Mouse (Mus musculus) G1E (cell line): ENCODE data around the gene Pde8b. TPM values are rescaled to one million over a fixed set of nuclear protein-coding genes. Genes with fewer than 3 reads are reported as not detected.

Source experiments
- ATAC-seq: 2 replicates; pipeline ENCODE4 v1.8.0; 2016; ENCODE audit warnings: mild to moderate bottlenecking; ENCODE audit not compliant: insufficient number of reproducible peaks, poor library complexity, low FRiP score, severe bottlenecking; ENCODE audit errors: extremely low read depth
- DNase-seq: peaks from one replicate; pipeline ENCODE4 v3.0.0; 2012; ENCODE audit warnings: low spot score
- H3K27me3 ChIP-seq: 2 replicates; pipeline ENCODE4 v1.6.1; 2012; ENCODE audit warnings: mild to moderate bottlenecking, low read length, inconsistent platforms; ENCODE audit not compliant: insufficient read depth
- H3K36me3 ChIP-seq: replicated peaks from 2 replicates; pipeline ENCODE3; 2012; ENCODE audit warnings: mild to moderate bottlenecking, inconsistent platforms
- H3K4me1 ChIP-seq: 2 replicates; pipeline ENCODE4 v1.6.1; 2012; ENCODE audit warnings: low read depth, low read length, inconsistent platforms, mixed read lengths; ENCODE audit not compliant: insufficient read depth
- H3K4me3 ChIP-seq: 2 replicates; pipeline ENCODE4 v1.5.1; 2012; ENCODE audit warnings: low read depth, mild to moderate bottlenecking, inconsistent platforms, low read length, moderate library complexity, mixed read lengths
- H3K9me3 ChIP-seq: replicated peaks from 2 replicates; pipeline ENCODE4 v1.6.1; 2012; ENCODE audit warnings: inconsistent platforms
- CTCF ChIP-seq: IDR thresholded peaks from 2 replicates; pipeline ENCODE4 v1.5.1; 2012; ENCODE audit warnings: low read depth, low read length, inconsistent platforms, mixed read lengths
- GATA1 ChIP-seq: IDR thresholded peaks from 2 replicates; pipeline ENCODE4 v1.6.1; 2012; ENCODE audit warnings: borderline replicate concordance, low read length, inconsistent platforms, mixed read lengths
- GATA2 ChIP-seq: IDR thresholded peaks from 2 replicates; pipeline ENCODE4 v1.6.1; 2012; ENCODE audit warnings: low read depth, low read length, inconsistent platforms, borderline replicate concordance
- POLR2AphosphoS5 ChIP-seq: IDR thresholded peaks from 2 replicates; pipeline ENCODE4 v1.6.1; 2012; ENCODE audit warnings: low read depth, low read length, inconsistent platforms; ENCODE audit not compliant: insufficient replicate concordance
- TAL1 ChIP-seq: conservative IDR thresholded peaks from 2 replicates; pipeline ENCODE4 v1.6.1; 2012; ENCODE audit warnings: low read depth, low read length, inconsistent platforms, mixed read lengths
- polyA plus RNA-seq: library from polyadenylated mRNA; stranded (reverse); fragments of >175 nt; gene quantifications from 2 replicates; pipeline ENCODE4 v1.2.3, GENCODE M21; 2012
- total RNA-seq, 2 experiments: library from RNA; stranded (forward) in 1 of 2; stranded (reverse) in 1 of 2; fragments of 200-1000 nt in 1 of 2; fragments of >200 nt in 1 of 2; fragmentation: Nextera tagmentation in 1 of 2; gene quantifications; 2 replicates each; pipeline ENCODE4 v1.2.3; 2014 to 2017

The Pde8b gene
- total and polyA plus RNA-seq, 3 experiments: 0.22 TPM; not detected in 2

DNA sequence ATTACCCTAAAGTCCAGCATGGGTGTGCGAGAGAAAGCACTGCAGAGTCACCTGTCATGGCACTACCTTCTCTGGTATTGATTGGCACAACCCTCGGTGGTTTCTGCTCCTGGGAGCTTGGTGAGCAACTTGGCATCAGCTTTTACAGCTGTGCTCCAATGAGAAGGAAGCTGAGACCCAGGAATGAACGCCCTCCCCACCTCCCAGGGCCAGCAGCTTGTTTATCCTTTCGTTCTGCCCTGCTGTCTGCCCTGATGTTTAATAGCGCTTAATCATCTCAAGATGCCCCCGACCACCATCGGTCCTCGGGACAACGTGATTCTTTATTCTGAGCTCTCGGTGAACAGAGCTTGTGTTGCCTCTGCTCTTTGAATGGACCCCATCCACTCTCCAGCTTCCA, 122.8 kb downstream of the Pde8b start:
- no peak for DNase-seq
- Histone ChIP-seq H3K36me3 (no peaks in the 10 kb centered on the region), H3K9me3 (no peaks in the 10 kb centered on the region), H3K4me3 (no peak overlapping the region), H3K4me1 (no peaks in the 10 kb centered on the region), H3K27me3 (peaks cover 35% of the 10 kb centered on the region)
- no peak for TF ChIP-seq POLR2AphosphoS5
- no peak for TF ChIP-seq TAL1
- no peak for TF ChIP-seq CTCF
- TF ChIP-seq GATA1: no peak
- no peak for TF ChIP-seq GATA2
- ATAC-seq: no peak

DNA sequence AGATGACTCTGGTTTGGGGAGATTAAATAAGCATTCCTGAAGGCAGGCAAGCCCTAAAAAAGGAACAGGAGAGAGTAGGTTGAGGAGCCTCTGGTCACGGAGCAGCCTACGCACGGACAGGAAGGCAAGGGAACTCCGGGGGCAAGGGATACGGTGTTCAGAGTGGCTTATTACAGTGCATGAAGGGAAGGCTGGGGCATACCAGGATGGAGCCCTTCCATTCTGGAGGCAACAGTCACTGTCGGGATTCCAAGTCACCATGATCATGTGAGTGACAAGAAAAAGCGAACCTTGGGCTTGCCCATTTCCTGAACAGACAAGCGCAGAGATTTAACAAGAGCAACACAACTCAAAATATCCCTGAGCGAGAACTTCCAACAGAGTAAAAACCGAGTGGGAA, 123.3 kb downstream of the Pde8b start:
- H3K9me3 ChIP-seq: no peaks in the 10 kb centered on the region
- DNase-seq (no peak), ATAC-seq (no peak)

DNA sequence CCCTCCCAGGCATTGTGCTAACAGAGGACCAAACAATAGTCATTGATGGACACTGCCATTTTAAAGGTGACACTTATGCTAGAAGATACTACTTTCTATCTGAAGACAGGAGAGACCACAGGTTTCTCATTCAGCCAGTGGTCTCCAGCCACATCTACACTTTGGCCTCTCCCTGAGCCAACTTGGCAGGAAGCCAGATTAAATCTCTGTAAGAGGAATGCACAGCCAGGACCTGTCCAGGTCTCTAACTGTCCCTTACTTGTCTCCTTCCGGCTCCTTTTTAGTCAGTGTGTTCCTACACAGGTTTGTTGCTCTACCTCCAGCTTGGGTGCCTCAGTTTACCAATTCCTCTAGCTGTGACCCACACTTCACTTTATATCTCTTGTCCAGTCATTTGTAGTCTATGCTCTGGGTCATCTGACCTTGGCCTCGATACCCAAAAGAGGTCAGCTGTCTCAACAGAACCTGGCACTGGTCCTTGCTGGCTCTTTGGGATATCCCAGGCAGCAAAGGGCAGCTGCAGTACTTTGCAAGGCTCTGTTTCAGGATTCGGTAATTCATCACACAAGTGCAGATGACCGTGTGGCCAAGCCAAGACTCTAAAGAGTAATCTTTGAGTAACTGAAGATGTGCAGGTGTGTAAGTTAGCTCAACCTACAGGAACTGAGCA, 124.5 kb downstream of the Pde8b start:
- peaks cover 34% of the 10 kb centered on the region for H3K27me3 ChIP-seq
- no peaks in the 10 kb centered on the region for H3K9me3 ChIP-seq
- no peak for TF ChIP-seq GATA2
- no peak for TF ChIP-seq CTCF
- TF ChIP-seq POLR2AphosphoS5: no peak
- no peak for TF ChIP-seq GATA1
- H3K4me1 ChIP-seq: no peaks in the 10 kb centered on the region
- ATAC-seq: no peak
- H3K4me3 ChIP-seq: no peak overlapping the region
- DNase-seq: no peak
- H3K36me3 ChIP-seq: no peaks in the 10 kb centered on the region

More for the DNA sequence above, 123.3 kb downstream of the Pde8b start:
- Histone ChIP-seq H3K36me3 (no peaks in the 10 kb centered on the region), H3K4me3 (no peak overlapping the region), H3K27me3 (peaks cover 35% of the 10 kb centered on the region), H3K4me1 (no peaks in the 10 kb centered on the region)
- TF ChIP-seq POLR2AphosphoS5: no peak
- TF ChIP-seq CTCF: no peak
- TF ChIP-seq GATA1: no peak
- TF ChIP-seq TAL1: no peak
- TF ChIP-seq GATA2: no peak

DNA sequence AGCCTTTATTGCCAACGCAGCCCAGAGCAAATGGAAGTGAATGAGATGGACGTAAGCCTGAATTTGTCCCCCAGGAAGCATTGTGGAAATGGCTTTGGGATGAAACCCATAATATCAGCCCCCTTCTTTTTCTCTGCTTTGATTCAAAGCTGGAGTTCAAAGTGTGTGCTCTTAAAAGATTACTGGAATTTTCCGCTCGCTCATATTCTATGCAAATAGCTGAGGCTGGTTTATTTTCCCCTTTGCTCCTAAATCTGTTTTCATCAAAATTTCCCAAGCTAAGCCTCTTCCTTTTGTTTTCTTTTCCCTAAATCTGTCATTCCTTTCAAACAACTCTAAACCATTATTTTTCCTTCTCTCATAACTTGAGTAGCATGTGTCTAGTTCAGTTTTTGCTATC, 129.6 kb downstream of the Pde8b start:
- Histone ChIP-seq H3K4me1 (no peaks in the 10 kb centered on the region), H3K36me3 (no peaks in the 10 kb centered on the region), H3K4me3 (no peak overlapping the region), H3K27me3 (peaks cover 9% of the 10 kb centered on the region), H3K9me3 (no peaks in the 10 kb centered on the region)
- TF ChIP-seq CTCF (no peak), GATA2 (no peak), POLR2AphosphoS5 (no peak), TAL1 (no peak), GATA1 (no peak)
- DNase-seq (no peak), ATAC-seq (no peak)

DNA sequence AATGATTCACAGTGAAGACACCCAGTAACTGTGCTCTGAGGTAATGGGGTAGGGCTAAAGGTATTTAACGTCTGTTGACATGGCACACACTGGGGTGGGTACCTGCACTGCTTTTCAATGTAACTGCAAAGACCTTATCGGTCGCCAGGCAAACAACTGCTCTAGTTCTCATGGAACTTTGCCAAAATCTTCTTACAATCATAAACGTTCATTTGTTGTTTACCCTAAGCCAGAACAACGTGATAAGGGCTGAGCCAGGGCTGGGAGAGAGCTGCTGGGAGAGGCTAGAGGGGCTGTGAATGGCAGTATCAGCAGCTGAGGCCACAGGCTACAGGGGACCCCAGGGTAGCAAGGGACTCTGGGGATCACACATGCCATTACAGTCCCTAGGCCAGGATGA, 136.4 kb downstream of the Pde8b start:
- Histone ChIP-seq H3K9me3 (no peaks in the 10 kb centered on the region), H3K36me3 (no peaks in the 10 kb centered on the region), H3K4me1 (no peaks in the 10 kb centered on the region), H3K4me3 (no peak overlapping the region), H3K27me3 (peaks cover 4% of the 10 kb centered on the region; the same call in 1 of the 2 replicates)
- ATAC-seq: no peak
- TF ChIP-seq TAL1 (no peak), POLR2AphosphoS5 (no peak), GATA2 (no peak), GATA1 (no peak), CTCF (no peak)
- DNase-seq: peak; percentile 7

DNA sequence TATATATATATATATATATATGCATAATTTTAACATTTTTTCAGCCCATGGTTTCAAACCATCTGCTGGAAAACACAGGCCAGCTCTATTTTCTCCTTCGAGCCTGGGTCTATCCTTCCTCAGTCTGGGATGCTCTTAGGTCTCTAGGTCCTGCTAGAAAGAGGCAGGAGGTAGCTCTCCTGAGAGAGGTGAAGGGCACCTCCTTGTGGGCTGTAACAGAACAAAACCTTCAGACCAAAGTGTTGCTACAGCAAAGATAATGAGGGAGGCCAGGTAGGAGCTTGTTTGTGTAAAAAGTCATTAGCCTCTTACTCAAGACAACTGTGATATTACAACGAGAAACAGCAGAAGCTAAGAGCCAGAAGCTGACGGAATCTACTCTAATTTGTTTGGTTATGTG, 140.6 kb downstream of the Pde8b start:
- Histone ChIP-seq H3K36me3 (no peaks in the 10 kb centered on the region), H3K27me3 (peaks cover 9% of the 10 kb centered on the region; the same call in 1 of the 2 replicates), H3K4me1 (no peaks in the 10 kb centered on the region), H3K9me3 (no peaks in the 10 kb centered on the region), H3K4me3 (no peak overlapping the region)
- DNase-seq (no peak), ATAC-seq (no peak)
- TF ChIP-seq GATA2: no peak
- no peak for TF ChIP-seq POLR2AphosphoS5
- no peak for TF ChIP-seq GATA1
- no peak for TF ChIP-seq CTCF
- no peak for TF ChIP-seq TAL1

DNA sequence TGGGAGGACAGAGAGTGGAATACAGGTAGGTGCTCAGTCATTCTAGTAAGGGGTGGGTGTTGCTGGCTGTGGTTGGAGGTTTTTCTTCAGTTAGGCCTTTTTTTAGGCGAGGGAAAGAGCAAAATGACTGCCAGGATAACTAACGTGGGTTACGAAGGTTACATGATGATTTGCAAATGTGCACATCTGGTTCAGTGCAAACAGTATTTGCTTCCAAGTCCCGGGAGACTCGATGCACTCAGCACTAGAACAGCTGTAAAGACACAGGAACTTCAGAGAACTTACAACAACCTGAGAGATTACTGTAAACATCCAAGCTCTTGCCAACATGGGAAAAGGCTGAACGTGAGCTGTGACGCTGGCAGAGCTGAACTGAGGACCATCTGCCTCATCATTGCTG, 142.1 kb downstream of the Pde8b start:
- no peaks in the 10 kb centered on the region for H3K9me3 ChIP-seq
- no peak overlapping the region for H3K4me3 ChIP-seq
- no peaks in the 10 kb centered on the region for H3K4me1 ChIP-seq
- no peaks in the 10 kb centered on the region for H3K36me3 ChIP-seq
- ATAC-seq (no peak), DNase-seq (no peak)
- H3K27me3 ChIP-seq: peaks cover 7% of the 10 kb centered on the region; the same call in 1 of the 2 replicates
- TF ChIP-seq TAL1 (no peak), GATA2 (no peak), POLR2AphosphoS5 (no peak), CTCF (no peak), GATA1 (no peak)
